Mouse (Mus musculus) embryonic facial prominence, embryonic 14.5 days (tissue): ENCODE results near the gene Gm48551. TPM values are rescaled to one million over a fixed set of nuclear protein-coding genes. Genes with fewer than 3 reads are reported as not detected.

Experiments
- ATAC-seq: fragments of 200-750 bp; cut with Nextera tagmentation; 2 replicates; pipeline ENCODE4 v1.8.0; 2017; ENCODE audit warnings: low read depth, moderate number of reproducible peaks, moderate TSS enrichment
- DNase-seq: peaks from one replicate; pipeline ENCODE4 v3.0.0-alpha.2; 2015; ENCODE audit warnings: low spot score
- H3K27ac ChIP-seq: fragments of 300-500 bp; sonication (generic); replicated peaks from 2 replicates; pipeline ENCODE4 v1.5.1; 2014; ENCODE audit warnings: low read depth, mild to moderate bottlenecking, low read length, moderate library complexity
- H3K27me3 ChIP-seq: fragments of 300-500 bp; sonication (generic); replicated peaks from 2 replicates; pipeline ENCODE4 v1.6.1; 2014; ENCODE audit warnings: low read length; ENCODE audit not compliant: control insufficient read depth, insufficient read depth
- H3K36me3 ChIP-seq: fragments of 300-500 bp; sonication (generic); 2 replicates; pipeline ENCODE4 v1.6.1; 2014; ENCODE audit warnings: low read length, mixed read lengths; ENCODE audit not compliant: control insufficient read depth, insufficient read depth
- H3K4me1 ChIP-seq: fragments of 300-500 bp; sonication (generic); 2 replicates; pipeline ENCODE4 v1.6.1; 2014; ENCODE audit warnings: antibody characterized with exemption, low read length; ENCODE audit not compliant: control insufficient read depth, insufficient read depth
- H3K4me2 ChIP-seq: fragments of 300-500 bp; sonication (generic); 2 replicates; pipeline ENCODE4 v1.6.1; 2014; ENCODE audit warnings: low read depth, mild to moderate bottlenecking, low read length, moderate library complexity, mixed read lengths
- H3K4me3 ChIP-seq: fragments of 300-500 bp; sonication (generic); 2 replicates; pipeline ENCODE4 v1.5.1; 2014; ENCODE audit warnings: low read depth, mild to moderate bottlenecking, low read length
- H3K9ac ChIP-seq: fragments of 300-500 bp; sonication (generic); 2 replicates; pipeline ENCODE4 v1.6.1; 2014; ENCODE audit warnings: low read depth, mild to moderate bottlenecking, low read length, moderate library complexity, mixed read lengths
- H3K9me3 ChIP-seq: fragments of 300-500 bp; sonication (generic); 2 replicates; pipeline ENCODE4 v1.6.1; 2016; ENCODE audit warnings: low read length; ENCODE audit not compliant: control insufficient read depth
- WGBS: fragments of 180-500 bp; shearing (Covaris S2); extraction: QIAGEN DNeasy Blood & Tissue Kit; methylation state at CpG from one replicate; pipeline ENCODE4 v1.1.7; 2014; 5-methylcytosine and 5-hydroxymethylcytosine counted together
- polyA plus RNA-seq: library from polyadenylated mRNA; unstranded; fragments of >200 nt; fragmentation: Nextera tagmentation; extraction: Ambion mirVana; gene quantifications from 2 replicates; pipeline ENCODE4 v1.2.1, GENCODE M21; 2014

Gm48551 gene
- 2.4 and 2.6 TPM in 2 replicates for polyA plus RNA-seq

DNA sequence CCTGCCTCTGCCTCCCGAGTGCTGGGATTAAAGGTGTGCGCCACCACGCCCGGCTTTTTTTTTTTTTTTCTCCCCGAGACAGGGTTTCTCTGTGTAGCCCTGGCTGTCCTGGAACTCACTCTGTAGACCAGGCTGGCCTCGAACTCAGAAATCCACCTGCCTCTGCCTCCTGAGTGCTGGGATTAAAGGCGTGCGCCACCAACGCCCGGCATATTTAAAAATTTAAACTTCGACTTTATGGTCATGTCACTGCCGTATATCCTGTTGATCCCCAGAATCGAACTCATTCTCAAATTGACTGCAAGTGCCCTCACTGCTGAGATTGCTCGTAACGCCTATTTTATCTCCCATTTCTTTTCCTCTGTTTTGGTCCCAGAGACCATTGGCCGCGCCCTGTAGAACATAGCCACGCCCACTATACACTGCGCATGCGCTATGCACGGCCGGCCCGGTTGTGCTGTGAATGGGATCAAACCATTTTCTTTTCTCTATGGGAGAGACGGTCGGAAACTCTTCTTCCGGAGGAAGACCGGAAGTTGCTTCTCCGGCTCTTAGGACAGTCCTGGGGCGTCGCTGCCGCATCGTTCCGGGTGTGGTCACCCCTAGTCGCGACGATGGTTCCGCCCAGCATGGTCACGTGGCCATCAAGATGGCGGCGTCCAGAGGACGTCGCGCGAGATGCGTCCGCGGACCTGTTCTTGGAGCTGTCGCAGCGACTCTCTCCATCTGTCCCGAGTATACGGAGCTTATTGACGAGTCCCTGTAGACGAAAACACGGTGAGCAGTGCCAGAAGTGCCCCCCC is at the start of gene Gm48551, which contains the start of gene Dohh:
TSS of gene Gm48551 (plus strand) at position 665 of the 803 bp plus-strand sequence.
TSS of gene Dohh (plus strand) at position 627 of the 803 bp plus-strand sequence.
- Histone ChIP-seq H3K4me3 (peak within 1 kb of the TSS; percentile 99), H3K4me2 (peak within 1 kb of the TSS; percentile 90), H3K27ac (peak within 1 kb of the TSS; percentile 83), H3K4me1 (0 out of 2 replicates have a peak, but pooled peaks cover 10% of the 10 kb centered on the region), H3K27me3 (no peaks in the 10 kb centered on the region), H3K9ac (peak within 1 kb of the TSS; percentile 86), H3K36me3 (peaks cover 33% of the 10 kb centered on the region), H3K9me3 (no peaks in the 10 kb centered on the region)
- DNase-seq (peak; percentile 99), ATAC-seq (peak; percentile 97)
- WGBS = 5% methylated on average over 50 of the region's 54 CpGs

DNA sequence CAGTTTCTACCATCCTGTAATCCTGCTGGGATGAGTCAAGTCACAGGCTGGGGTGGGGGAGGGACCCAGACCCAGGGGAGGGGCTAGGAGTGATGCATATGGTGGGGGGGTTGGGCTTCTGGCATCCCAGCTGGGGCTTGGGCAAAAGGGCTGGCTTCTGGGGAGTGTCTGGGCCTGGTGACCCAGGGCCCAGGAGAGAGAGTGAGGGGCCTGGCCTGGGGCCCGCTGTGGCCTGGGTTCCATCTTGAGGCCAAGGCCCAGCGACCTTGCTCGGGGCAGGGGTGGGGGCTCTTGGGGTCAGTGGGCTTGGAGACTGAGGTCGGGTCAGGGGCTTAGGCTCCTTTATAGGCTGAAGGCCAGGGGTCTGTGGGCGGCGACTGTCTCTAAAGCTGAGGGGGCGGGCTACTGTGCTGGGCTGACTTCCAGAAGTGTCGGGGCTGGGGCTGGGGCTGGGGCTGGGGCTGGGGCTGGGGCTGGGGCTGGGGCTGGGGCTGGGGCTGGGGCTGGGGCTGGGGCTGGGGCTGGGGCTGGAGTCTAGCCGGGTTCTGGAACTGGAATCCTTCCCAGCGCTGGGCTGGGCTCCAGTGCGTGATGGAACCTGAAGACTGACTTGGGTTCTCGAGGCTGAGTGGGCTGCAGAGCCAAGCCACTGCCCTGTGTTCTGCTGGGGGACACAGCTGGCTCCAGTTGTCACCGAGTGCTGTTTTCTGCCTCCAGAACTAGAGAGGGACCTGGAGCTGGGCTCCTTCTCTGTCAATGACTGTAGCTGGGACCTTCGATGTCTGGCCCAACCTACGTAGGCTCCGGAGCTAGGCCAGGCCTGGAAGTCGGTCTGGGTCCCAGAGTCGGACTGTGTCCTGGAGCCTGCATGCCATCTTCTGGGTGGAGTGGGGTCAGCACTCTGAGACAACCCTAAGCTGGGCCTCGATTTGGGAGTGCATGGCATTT is 48.6 kb upstream of the Gm48551 start:
- no peaks in the 10 kb centered on the region for H3K36me3 ChIP-seq
- ATAC-seq = peak; percentile 55
- peak overlapping the region; percentile 86 for H3K27ac ChIP-seq
- no peak overlapping the region for H3K4me3 ChIP-seq
- peaks cover 13% of the 10 kb centered on the region for H3K4me1 ChIP-seq
- H3K9me3 ChIP-seq = no peaks in the 10 kb centered on the region
- H3K9ac ChIP-seq = 0 out of 2 replicates have a peak overlapping the region, but pooled peaks have one; percentile 45
- H3K4me2 ChIP-seq = peak overlapping the region; percentile 8; the same call in 1 of the 2 replicates
- WGBS = 35% methylated on average over 14 of the region's 19 CpGs
- peak; percentile 68 for DNase-seq
- H3K27me3 ChIP-seq = peaks cover 24% of the 10 kb centered on the region

DNA sequence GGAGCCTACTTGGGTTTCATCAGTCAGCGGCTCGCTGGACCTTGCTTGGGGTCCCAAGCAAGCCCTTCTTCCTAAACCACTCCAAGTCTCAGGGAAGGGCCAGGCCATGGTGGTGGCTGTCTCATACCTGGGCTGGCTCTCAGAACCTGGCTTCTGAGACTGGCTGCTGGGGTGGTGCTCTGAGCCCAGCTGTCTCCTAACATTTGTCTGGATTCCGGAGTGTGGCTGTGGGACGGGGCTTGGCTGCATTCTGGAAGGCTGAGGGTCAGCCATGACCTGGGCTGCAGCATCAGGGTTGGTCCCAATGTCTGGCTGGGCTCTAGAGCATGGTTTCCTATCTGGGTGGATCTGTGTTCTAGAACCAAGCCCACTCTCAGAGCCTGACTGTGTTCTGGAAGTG is 47.7 kb upstream of the Gm48551 start:
- Histone ChIP-seq H3K4me2 (no peak overlapping the region), H3K9me3 (no peaks in the 10 kb centered on the region), H3K27ac (peak overlapping the region; percentile 86), H3K4me3 (no peak overlapping the region), H3K9ac (no peak overlapping the region), H3K36me3 (no peaks in the 10 kb centered on the region), H3K27me3 (peaks cover 28% of the 10 kb centered on the region), H3K4me1 (peaks cover 13% of the 10 kb centered on the region)
- ATAC-seq (no peak), DNase-seq (no peak)
- 85% methylated on average over 4 of the region's 4 CpGs for WGBS

DNA sequence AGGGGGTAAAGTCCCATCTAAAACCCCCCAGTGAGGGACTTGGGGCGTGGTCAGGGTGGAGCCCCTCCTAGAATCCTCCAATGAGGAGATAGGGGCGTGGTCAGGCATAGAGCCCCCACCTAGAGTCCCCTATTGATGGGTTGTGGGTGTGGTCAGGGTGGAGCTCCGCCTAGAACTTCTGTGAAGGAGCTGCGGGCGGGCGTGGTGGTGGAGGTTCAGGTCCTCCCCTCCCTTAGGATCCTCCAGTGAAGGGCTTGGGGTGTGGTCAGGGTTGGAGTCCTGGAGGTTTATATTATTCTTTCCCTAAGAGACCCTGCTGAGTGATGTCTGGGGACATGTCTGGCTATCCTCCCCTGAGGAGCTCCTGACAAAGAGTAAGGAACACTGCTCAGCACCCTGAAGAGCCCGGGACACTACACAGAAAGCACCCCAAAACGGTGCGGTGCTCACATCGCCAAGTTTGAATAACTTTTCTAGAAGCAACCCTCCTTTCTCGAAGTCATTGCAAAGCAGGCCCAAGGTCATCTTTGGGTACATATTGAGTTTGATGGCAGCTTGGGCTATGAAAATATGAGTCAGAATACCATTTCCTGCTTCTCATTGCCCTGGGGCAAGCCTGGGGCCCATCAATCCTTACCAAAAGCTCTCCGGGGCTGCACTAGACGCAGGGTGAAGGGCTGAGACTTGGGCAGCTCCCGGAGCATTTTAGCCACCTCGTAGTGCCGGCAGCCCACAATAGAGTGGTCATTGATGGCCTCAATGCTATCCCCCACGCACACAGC is 43.5 kb upstream of the Gm48551 start:
- no peaks in the 10 kb centered on the region for H3K9me3 ChIP-seq
- H3K9ac ChIP-seq = no peak overlapping the region
- peaks cover 47% of the 10 kb centered on the region for H3K27me3 ChIP-seq
- no peak overlapping the region for H3K4me3 ChIP-seq
- 33% methylated on average over 17 of the region's 17 CpGs for WGBS
- H3K27ac ChIP-seq = no peak overlapping the region
- peaks cover 5% of the 10 kb centered on the region for H3K4me1 ChIP-seq
- H3K36me3 ChIP-seq = no peaks in the 10 kb centered on the region; the same call in 1 of the 2 replicates
- DNase-seq (no peak), ATAC-seq (no peak)
- H3K4me2 ChIP-seq = no peak overlapping the region

DNA sequence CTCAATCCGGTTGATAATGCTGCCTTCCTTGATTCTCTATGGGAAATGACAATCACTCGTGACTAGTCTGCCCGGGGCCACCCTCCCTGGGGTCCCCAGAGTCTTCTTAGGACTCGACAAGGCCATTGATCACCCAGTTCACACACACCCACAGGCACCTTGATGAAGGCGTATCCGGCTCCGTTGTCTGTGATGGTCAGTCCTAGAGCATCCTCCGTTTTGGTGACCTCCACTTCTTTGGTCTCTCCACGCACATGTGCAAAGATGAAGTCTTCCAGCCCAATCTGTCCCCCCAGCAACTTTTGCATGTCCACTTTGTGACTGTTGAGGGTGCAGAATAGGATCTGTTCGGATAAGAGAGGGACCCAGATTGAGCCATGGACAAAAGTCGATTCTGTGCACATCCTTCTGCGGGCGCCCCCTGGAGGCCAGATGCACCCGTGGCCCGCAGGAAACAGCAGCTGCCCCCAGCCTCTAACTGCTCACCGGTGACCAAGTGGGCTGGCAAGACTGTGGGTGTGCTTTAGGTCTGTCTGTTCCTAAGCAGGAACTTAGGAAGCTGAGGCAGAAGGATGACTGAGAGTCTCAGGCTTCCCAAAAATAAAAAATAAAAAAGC is 42.8 kb upstream of the Gm48551 start:
- no peak for DNase-seq
- Histone ChIP-seq H3K9ac (no peak overlapping the region), H3K27me3 (peaks cover 47% of the 10 kb centered on the region), H3K4me2 (no peak overlapping the region), H3K27ac (no peak overlapping the region), H3K4me3 (no peak overlapping the region), H3K36me3 (peaks cover 4% of the 10 kb centered on the region), H3K4me1 (no peaks in the 10 kb centered on the region), H3K9me3 (no peaks in the 10 kb centered on the region)
- 37% methylated on average over 16 of the region's 16 CpGs for WGBS
- no peak for ATAC-seq

GRCm38 (mm10) chr10:81342686-81343505 is 41.4 kb upstream of the Gm48551 start, which contains the start of gene Gipc3:
Gipc3 (minus strand) TSS chr10:81343266.
- ATAC-seq = no peak
- WGBS = 10% methylated on average over 20 of the region's 67 CpGs
- Histone ChIP-seq H3K4me3 (peak within 1 kb of the TSS; percentile 42), H3K4me1 (peaks cover 8% of the 10 kb centered on the region; the same call in 1 of the 2 replicates), H3K27ac (no peak within 1 kb of the TSS), H3K36me3 (peaks cover 12% of the 10 kb centered on the region), H3K4me2 (peak within 1 kb of the TSS; percentile 75), H3K9me3 (no peaks in the 10 kb centered on the region), H3K9ac (peak within 1 kb of the TSS; percentile 57), H3K27me3 (peaks cover 41% of the 10 kb centered on the region)
- no peak for DNase-seq

DNA sequence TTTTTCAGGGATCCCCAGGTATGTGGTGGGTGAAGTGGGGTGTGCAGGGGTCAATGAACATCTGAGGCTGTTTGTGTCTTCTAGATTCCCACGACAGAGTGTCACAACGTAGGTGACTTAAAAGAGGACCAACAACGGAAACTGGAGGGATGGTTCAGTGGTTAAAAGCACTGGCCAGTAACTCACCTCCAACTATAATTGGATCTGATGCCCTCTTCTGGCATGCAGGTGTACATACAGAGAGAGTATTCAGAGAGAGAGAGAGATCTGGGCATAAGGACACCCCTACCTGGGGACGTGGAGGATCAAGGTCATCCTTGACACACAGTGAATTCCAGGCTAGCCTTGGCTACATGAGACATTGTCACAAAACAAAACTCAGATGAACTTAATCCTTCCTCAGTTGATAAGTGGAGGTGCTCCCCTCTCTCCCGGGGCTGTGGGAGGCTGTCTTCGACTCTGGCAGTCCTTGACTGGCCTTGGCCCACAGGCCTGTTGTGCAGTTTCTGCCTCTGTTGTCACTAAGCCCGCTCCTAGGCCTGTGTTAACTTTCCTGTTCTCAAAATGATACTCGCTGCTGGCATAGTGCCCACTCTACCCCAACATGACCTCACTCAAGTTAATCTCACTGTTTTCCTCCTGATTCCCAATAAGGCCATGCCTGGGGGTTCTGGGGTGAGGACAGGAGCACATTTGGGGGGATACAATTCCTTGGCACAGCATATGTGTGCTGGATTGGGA is 39.7 kb upstream of the Gm48551 start:
- WGBS = 48% methylated on average over 8 of the region's 8 CpGs
- H3K9me3 ChIP-seq = no peaks in the 10 kb centered on the region
- peaks cover 41% of the 10 kb centered on the region for H3K27me3 ChIP-seq
- no peak overlapping the region for H3K4me3 ChIP-seq
- H3K36me3 ChIP-seq = peaks cover 13% of the 10 kb centered on the region
- H3K9ac ChIP-seq = no peak overlapping the region
- DNase-seq (no peak), ATAC-seq (no peak)
- no peak overlapping the region for H3K4me2 ChIP-seq
- H3K4me1 ChIP-seq = peaks cover 17% of the 10 kb centered on the region
- H3K27ac ChIP-seq = no peak overlapping the region
